Mouse (Mus musculus): Measurements from ENCODE around the gene Pi4k2a. TPM values are rescaled to one million over a fixed set of nuclear protein-coding genes. Genes with fewer than 3 reads are reported as not detected.

The Pi4k2a gene
- polyA plus RNA-seq, 1 experiment from 2014 or later: 33.2 TPM

DNA sequence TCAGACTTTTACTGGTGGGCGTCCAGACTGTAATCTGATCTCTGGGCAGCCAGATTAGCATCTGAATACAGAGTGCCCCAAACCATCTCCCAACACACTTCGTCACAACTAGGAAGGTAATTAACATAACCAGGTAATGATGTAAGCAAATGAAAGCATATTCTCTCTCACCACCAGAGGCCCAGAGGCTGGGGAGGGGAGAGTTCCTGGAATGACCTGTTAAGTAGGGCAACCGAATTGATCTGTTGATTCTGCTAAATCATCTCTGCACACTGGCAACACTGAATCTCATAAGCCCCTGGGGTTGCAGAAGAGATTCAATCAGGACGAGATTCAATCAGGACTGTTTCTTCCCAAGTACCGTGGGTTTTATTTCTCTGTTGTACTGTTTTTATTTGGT, 45.9 kb downstream of the Pi4k2a start:
- TF ChIP-seq CTCF (IDR thresholded peaks at IDR 0.05; ENCODE audit: low read depth): no peak
- DNase-seq (ENCODE audit: low spot score) (no peak), ATAC-seq (replicated peaks; ENCODE audit: low FRiP score, low read depth) (no peak)
- Histone ChIP-seq H3K36me3 (ENCODE audit: insufficient read depth, low read length) (no peaks in the 10 kb centered on the region), H3K9me3 (replicated peaks; ENCODE audit: low read length) (no peaks in the 10 kb centered on the region), H3K4me1 (replicated peaks; ENCODE audit: insufficient read depth, low read length) (no peaks in the 10 kb centered on the region), H3K27ac (no peak overlapping the region), H3K27me3 (ENCODE audit: insufficient read depth, low read length) (no peaks in the 10 kb centered on the region), H3K4me2 (ENCODE audit: low read length) (no peak overlapping the region), H3K4me3 (replicated peaks; ENCODE audit: low read depth, low read length) (no peak overlapping the region), H3K9ac (ENCODE audit: low read depth, low read length) (no peak overlapping the region)
- 26% methylated on average over 5 of the region's 5 CpGs for WGBS

DNA sequence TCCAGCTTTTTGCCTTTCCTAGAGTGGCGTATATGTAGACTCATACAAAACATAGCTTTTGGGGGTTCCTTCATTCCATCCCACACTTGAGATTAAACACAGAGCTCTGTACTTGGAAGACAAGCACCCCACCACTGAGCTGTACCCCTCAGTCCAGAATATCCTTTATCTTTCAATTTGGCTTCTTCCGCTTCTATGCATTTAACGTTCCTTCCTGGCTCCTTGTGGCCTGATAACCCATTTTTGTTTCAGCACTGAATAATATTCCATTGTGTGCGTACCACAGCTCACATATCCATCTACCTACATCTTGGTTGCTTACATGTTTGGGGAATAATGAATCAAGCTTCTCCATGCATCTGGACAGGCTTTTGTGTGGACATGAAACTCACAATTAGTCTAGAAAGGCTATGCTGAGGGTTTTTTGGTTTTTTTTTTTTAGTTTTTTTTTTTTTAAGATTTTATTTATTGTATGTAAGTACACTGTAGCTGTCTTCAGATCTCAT, 47.0 kb downstream of the Pi4k2a start:
- DNase-seq (ENCODE audit: low spot score) (no peak), ATAC-seq (replicated peaks; ENCODE audit: low FRiP score, low read depth) (no peak)
- H3K27me3 ChIP-seq (ENCODE audit: insufficient read depth, low read length): no peaks in the 10 kb centered on the region
- no peaks in the 10 kb centered on the region for H3K4me1 ChIP-seq (replicated peaks; ENCODE audit: insufficient read depth, low read length)
- H3K4me3 ChIP-seq (replicated peaks; ENCODE audit: low read depth, low read length): no peak overlapping the region
- H3K9me3 ChIP-seq (replicated peaks; ENCODE audit: low read length): no peaks in the 10 kb centered on the region
- H3K4me2 ChIP-seq (ENCODE audit: low read length): no peak overlapping the region
- 93% methylated on average over 4 of the region's 4 CpGs for WGBS
- no peak for TF ChIP-seq CTCF (IDR thresholded peaks at IDR 0.05; ENCODE audit: low read depth)
- H3K9ac ChIP-seq (ENCODE audit: low read depth, low read length): no peak overlapping the region
- H3K36me3 ChIP-seq (ENCODE audit: insufficient read depth, low read length): no peaks in the 10 kb centered on the region
- no peak overlapping the region for H3K27ac ChIP-seq

DNA sequence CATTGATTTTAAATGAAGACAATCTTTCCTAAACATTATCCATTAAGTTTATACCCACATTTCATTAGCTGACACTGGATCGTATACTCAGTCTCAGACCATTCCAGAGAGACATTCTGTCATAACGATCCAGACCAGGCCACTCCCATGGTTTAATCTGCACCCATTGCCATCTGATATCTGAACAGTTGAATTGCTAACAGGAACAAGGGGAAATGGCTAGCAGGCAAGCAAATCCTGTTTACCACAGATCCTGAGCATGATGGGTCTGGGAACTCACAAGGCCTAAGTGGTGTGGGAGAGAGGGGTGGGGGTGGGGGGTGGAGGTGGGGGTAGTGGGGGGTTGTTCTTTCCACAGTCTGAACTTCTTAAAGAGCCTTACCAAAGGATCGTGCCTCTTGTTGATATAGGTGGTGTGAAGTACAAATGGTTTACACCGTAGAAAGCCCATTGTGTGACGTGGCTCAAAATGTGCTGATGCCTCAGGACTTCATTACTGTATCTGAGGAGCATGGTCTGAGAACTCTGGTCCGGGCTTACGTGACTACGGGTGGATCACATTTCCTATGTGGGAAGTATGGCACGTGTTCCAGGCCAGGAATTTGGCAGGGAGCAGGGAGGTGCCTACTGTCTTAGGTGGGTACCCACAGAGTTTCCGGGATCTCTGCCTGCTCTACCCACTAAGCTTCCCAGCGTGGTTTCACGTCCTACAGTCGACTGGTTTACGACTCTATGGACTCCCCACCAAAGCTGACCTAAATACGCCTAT, 48.4 kb downstream of the Pi4k2a start:
- no peaks in the 10 kb centered on the region for H3K9me3 ChIP-seq (replicated peaks; ENCODE audit: low read length)
- H3K27me3 ChIP-seq (ENCODE audit: insufficient read depth, low read length): no peaks in the 10 kb centered on the region
- H3K4me2 ChIP-seq (ENCODE audit: low read length): no peak overlapping the region
- no peak overlapping the region for H3K9ac ChIP-seq (ENCODE audit: low read depth, low read length)
- no peaks in the 10 kb centered on the region for H3K4me1 ChIP-seq (replicated peaks; ENCODE audit: insufficient read depth, low read length)
- no peaks in the 10 kb centered on the region for H3K36me3 ChIP-seq (ENCODE audit: insufficient read depth, low read length)
- TF ChIP-seq CTCF (IDR thresholded peaks at IDR 0.05; ENCODE audit: low read depth): no peak
- no peak overlapping the region for H3K27ac ChIP-seq
- no peak for DNase-seq (ENCODE audit: low spot score)
- H3K4me3 ChIP-seq (replicated peaks; ENCODE audit: low read depth, low read length): no peak overlapping the region
- ATAC-seq (replicated peaks; ENCODE audit: low FRiP score, low read depth): no peak
- WGBS: 75% methylated on average over 15 of the region's 15 CpGs

DNA sequence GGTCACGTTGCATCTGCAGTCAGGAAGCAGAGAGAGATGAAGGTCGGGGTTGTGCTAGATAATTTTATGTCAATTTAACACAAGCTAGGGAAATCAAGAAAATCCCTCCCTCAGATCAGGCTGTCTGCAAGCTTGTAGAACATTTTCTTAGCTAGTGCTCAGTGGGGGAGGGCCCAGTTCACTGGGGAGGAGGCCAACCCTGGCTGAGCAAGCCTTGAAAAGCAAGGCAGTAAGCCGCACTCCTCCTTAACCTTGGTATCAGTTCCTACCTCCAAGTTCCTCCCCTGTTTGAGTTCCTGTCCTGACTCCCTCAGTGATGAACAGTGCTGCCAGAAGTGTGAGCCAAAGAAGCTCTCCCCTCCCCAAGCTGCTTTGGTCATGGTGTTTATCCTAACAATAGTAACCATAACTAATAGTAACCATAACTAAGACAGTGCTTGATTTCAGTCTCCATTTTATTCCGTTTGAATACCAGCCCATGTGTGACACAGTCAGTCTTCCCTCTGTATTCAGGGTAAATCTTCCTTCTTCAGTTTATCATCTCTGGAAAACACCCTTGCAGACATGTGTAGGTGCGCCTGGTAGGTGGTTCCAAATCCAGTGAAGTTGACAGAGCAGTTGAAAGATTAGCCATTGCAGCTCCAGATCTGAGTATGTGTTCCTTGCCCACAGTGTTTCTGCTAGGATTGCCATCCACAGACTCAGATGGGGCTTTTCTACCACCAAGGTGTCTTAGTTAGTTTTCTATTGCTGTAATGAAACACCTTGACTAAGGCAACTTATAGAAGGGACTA, 49.7 kb downstream of the Pi4k2a start:
- Histone ChIP-seq H3K4me3 (replicated peaks; ENCODE audit: low read depth, low read length) (no peak overlapping the region), H3K9ac (ENCODE audit: low read depth, low read length) (no peak overlapping the region), H3K36me3 (ENCODE audit: insufficient read depth, low read length) (no peaks in the 10 kb centered on the region), H3K4me1 (replicated peaks; ENCODE audit: insufficient read depth, low read length) (no peaks in the 10 kb centered on the region), H3K27me3 (ENCODE audit: insufficient read depth, low read length) (no peaks in the 10 kb centered on the region), H3K27ac (no peak overlapping the region), H3K9me3 (replicated peaks; ENCODE audit: low read length) (no peaks in the 10 kb centered on the region), H3K4me2 (ENCODE audit: low read length) (no peak overlapping the region)
- WGBS: 75% methylated on average over 5 of the region's 5 CpGs
- DNase-seq (ENCODE audit: low spot score) (no peak), ATAC-seq (replicated peaks; ENCODE audit: low FRiP score, low read depth) (no peak)
- no peak for TF ChIP-seq CTCF (IDR thresholded peaks at IDR 0.05; ENCODE audit: low read depth)

DNA sequence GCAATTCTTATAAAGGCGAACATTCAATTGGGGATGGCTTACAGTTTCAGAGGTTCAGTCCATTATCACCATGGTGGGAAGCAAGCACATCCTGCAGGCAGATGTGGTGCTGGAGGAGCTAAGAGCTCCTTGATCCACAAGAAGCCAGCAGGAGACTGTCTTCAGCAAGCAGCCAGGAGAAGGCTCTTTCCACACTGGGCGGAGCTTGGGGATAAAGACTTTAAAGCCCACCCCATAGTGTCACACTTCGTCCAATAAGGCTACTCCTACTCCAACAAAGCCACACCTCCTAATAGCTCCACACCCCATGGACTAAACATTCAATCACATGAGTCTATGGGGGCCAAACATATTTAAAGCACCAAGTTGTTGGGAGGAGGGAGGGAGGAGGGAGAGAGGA, 51.7 kb downstream of the Pi4k2a start:
- no peak for TF ChIP-seq CTCF (IDR thresholded peaks at IDR 0.05; ENCODE audit: low read depth)
- ATAC-seq (replicated peaks; ENCODE audit: low FRiP score, low read depth): no peak
- WGBS: 82% methylated on average over 3 of the region's 3 CpGs

DNA sequence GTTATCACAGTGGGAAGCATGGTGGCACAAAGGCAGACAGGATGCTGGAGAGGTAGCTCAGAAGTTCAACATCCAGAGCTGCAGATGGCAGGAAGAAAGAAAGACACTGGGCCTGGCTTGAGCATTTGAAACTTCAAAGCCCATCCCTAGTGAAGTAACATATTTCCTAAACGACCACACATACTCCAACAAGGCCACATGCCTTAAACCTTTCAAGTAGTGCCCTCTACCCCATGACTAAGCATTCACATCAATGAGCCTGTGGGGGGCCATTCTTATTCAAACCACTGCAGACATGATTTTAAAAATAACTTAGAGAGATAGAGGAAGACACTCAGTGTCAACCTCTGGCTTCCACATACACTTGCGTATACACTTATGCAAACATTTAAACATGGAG, 52.5 kb downstream of the Pi4k2a start:
- no peak for DNase-seq (ENCODE audit: low spot score)
- WGBS: 75% methylated on average over 2 of the region's 2 CpGs

More for the DNA sequence above, 51.7 kb downstream of the Pi4k2a start:
- H3K4me3 ChIP-seq (replicated peaks; ENCODE audit: low read depth, low read length): no peak overlapping the region
- no peak overlapping the region for H3K27ac ChIP-seq
- H3K27me3 ChIP-seq (ENCODE audit: insufficient read depth, low read length): no peaks in the 10 kb centered on the region
- no peak for DNase-seq (ENCODE audit: low spot score)
- no peaks in the 10 kb centered on the region for H3K9me3 ChIP-seq (replicated peaks; ENCODE audit: low read length)
- H3K9ac ChIP-seq (ENCODE audit: low read depth, low read length): no peak overlapping the region
- no peaks in the 10 kb centered on the region for H3K36me3 ChIP-seq (ENCODE audit: insufficient read depth, low read length)
- no peak overlapping the region for H3K4me2 ChIP-seq (ENCODE audit: low read length)
- no peaks in the 10 kb centered on the region; the same call in 1 of the 2 replicates for H3K4me1 ChIP-seq (replicated peaks; ENCODE audit: insufficient read depth, low read length)

More for the DNA sequence above, 52.5 kb downstream of the Pi4k2a start:
- TF ChIP-seq CTCF (IDR thresholded peaks at IDR 0.05; ENCODE audit: low read depth): no peak
- no peaks in the 10 kb centered on the region for H3K36me3 ChIP-seq (ENCODE audit: insufficient read depth, low read length)
- H3K9ac ChIP-seq (ENCODE audit: low read depth, low read length): no peak overlapping the region
- H3K4me3 ChIP-seq (replicated peaks; ENCODE audit: low read depth, low read length): no peak overlapping the region
- H3K27ac ChIP-seq: no peak overlapping the region
- no peak for ATAC-seq (replicated peaks; ENCODE audit: low FRiP score, low read depth)
- no peak overlapping the region for H3K4me2 ChIP-seq (ENCODE audit: low read length)
- H3K9me3 ChIP-seq (replicated peaks; ENCODE audit: low read length): no peaks in the 10 kb centered on the region
- H3K4me1 ChIP-seq (replicated peaks; ENCODE audit: insufficient read depth, low read length): no peaks in the 10 kb centered on the region; the same call in 1 of the 2 replicates
- no peaks in the 10 kb centered on the region for H3K27me3 ChIP-seq (ENCODE audit: insufficient read depth, low read length)

All from kidney, postnatal 0 days (tissue).